Mouse (Mus musculus): Measurements from ENCODE around the gene Olfr109.

Gene Olfr109

DNA sequence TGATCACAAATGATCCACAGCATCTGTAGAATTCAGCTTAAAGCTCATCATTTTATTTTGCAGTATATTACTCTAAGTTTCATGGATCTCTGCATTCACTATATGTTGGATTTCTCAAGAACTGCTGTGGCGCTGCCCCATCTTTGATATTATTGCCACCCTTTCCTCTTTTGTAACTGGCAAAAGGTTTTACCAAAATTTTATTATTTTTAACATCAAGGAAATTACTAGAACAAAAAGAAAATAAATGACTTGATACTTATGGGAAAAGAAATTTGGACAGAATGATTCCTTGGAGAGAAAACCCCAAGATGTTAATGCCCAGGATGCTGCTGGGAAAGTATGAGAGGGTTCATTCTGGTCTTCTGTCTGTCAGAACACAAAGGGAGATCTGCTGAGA is at the start of gene Olfr109:
Olfr109 (plus strand) TSS at position 301 of the 400 bp plus-strand sequence.
- DNase-seq: no peak

DNA sequence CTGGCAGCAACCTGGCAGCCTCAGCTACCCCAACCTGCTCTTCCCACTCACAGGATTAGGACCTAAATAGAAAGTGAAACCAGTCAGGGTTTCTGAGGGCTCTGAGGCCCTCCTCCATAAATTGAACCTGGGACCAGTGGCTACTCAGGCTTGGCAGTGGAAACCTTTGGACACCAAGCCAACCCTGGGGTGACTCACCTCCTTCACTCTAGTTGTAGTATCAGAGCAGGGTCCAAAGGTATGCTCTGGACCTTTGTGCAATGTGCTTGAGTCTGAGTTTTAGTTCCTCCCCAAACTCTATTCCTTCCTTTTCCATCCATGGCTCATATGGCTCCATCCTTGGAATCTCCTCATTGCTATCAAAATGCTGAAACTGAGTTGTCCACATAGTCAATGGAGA is 45.3 kb upstream of the Olfr109 start:
- DNase-seq: no peak

DNA sequence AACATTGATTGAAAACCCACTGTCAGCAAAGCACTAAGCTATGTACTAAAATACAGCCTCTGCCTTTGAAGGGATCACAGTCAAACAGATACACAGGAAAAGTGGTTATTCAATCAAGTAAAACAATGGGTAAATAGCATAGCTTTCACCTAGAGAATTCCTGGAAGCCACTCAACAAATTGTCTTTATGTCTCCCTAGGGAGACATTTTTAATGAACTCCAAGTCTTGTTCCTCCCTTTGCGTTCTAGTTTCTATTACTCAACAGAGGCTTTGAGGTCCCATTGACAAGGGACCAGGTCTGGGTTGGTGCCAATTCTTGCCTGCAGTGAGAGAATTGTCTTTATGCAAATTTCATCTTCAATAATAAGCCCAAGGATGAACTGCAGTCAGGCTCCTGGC is 13.5 kb upstream of the Olfr109 start, which contains the start of gene Olfr108:
Olfr108 (plus strand) TSS at position 301 of the 400 bp plus-strand sequence.
- no peak for DNase-seq

DNA sequence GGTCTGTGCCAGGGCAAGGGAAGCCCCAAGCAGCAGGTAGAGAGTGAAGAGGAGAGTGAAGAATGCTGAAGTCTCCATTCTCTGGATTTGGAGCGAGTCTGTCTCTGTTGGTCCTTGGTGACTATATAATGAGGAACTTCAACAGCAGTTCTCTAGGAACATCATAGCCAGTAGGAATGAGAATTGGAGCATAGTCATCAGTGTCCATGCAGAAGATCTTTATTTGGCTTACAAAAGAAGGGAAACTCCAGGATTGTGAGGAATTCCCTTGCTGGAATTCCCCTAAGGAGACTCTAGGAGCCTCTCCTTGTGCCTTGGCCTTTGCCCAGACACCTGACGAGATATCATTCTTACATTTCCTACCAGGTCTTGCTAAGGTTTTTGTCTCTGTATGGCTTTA is 24.7 kb downstream of the Olfr109 start, which contains the start of gene H2-M2:
H2-M2 (minus strand) TSS at position 101 of the 400 bp plus-strand sequence.
- no peak for DNase-seq

DNA sequence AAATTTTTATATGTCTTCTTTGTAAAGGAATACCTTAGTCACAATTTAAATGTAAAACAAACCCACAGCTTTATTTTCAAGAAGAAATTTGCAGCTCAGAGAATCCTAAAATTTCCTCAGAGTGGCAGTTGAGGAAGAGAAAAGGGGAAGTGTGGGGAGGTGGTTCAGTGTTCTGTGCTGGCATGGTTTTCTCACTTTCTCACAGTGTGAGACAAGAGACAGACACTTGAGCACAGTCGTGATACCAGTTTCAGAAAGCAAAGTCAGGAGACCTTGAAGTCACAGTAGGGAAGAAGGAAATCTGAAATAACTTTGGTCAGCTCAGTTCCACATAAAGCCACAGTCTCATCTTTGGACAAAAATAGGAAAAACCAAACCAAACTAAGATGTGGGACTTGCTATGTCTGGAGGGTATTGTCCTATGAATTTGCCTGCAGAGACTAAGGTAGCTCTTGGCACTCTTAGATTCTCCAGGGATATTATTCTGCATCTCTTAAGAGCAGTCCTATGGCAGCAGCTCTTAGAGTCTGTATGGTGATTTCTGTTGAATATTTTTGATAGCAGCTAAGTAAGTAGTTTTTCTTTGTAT is 33.3 kb downstream of the Olfr109 start, which contains the start of gene Olfr110:
Olfr110 (plus strand) TSS at position 539 of the 589 bp plus-strand sequence.
- no peak for DNase-seq

DNA sequence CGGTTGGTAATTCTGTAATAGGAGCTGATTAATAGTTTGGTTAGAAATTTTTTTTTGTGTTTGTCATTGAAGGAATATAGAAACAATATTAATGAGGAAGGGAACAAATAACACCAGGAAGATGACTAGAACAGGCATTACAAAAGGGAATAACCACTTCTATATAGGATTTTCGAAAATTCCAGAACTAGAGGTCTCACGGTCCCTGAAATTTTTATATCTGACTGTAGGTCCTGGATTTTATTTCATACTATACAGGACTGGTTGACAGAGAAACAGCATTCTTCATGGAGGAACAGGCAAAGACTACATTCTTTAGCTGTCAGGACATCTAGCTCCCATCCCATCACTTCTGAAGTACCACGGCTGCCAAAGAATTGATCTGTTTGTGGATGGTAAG is 49.0 kb downstream of the Olfr109 start, which contains the start of gene Olfr111:
Olfr111 (plus strand) TSS at position 301 of the 400 bp plus-strand sequence.
- DNase-seq: no peak

Data from thymus, postnatal 25 days (tissue).